In genomic region chr5:134315623-134316350, GRCm38 (mm10) we compare ENCODE assay signal across 8 mouse cellular contexts. TPM values are rescaled to one million over a fixed set of nuclear protein-coding genes. Genes with fewer than 3 reads are reported as not detected.
DNase-seq lines count a peak whose midpoint lies in the region; ATAC-seq and TF ChIP-seq lines count a peak whose summit lies in the region.

No protein-coding gene starts in this region.

- peak overlapping the region; percentile 52 for H3ac ChIP-seq in C2C12 (ENCODE audit: control insufficient read depth, insufficient read length, low read depth)

- H3K4me3 ChIP-seq in C2C12 (ENCODE audit: insufficient read depth, poor library complexity, severe bottlenecking): peak overlapping the region; percentile 39
- peak overlapping the region; percentile 54 for H3K4me3 ChIP-seq in embryonic fibroblast, embryonic 13.5 days (ENCODE audit: insufficient read depth, low read length)
- H3K4me3 ChIP-seq in heart, embryonic 14.5 days (ENCODE audit: control insufficient read depth in 1 of 2, insufficient read depth in 1 of 2, low read depth in 1 of 2, low read length in 2 of 2): peak overlapping the region; percentile 34 to 79
- H3K4me3 ChIP-seq in kidney, embryonic 16.5 days (ENCODE audit: low read length): peak overlapping the region; percentile 76
- H3K4me3 ChIP-seq in liver, adult 2 months (ENCODE audit: insufficient read depth, low read depth, low read length): peak overlapping the region; percentile 67; the same call in 1 of the 2 replicates

- TF ChIP-seq POLR2A in embryonic fibroblast, embryonic 13.5 days (IDR thresholded peaks at IDR 0.05; ENCODE audit: low read depth, low read length): peak; percentile 43
- TF ChIP-seq POLR2A in liver, adult 2 months (IDR thresholded peaks at IDR 0.05; ENCODE audit: extremely low read depth, insufficient read depth, low read length): no peak

- H3K27ac ChIP-seq in embryonic fibroblast, embryonic 13.5 days (ENCODE audit: insufficient read depth, low read length): peak overlapping the region; percentile 91
- H3K27ac ChIP-seq in heart, embryonic 14.5 days (replicated peaks in 1 of 2; ENCODE audit: control insufficient read depth in 1 of 2, insufficient read depth in 1 of 2, low read depth in 2 of 2, low read length in 2 of 2): peak overlapping the region; percentile 97 to 99
- peak overlapping the region; percentile 100 for H3K27ac ChIP-seq in kidney, embryonic 16.5 days (ENCODE audit: low read length)
- H3K27ac ChIP-seq in liver, adult 2 months (replicated peaks; ENCODE audit: insufficient read depth, low read depth, low read length): peak overlapping the region; percentile 92

- H3K9ac ChIP-seq in heart, embryonic 14.5 days (ENCODE audit: low read length): peak overlapping the region; percentile 84
- H3K9ac ChIP-seq in kidney, embryonic 16.5 days (replicated peaks; ENCODE audit: low read length): peak overlapping the region; percentile 95
- peak overlapping the region; percentile 47 for H3K9ac ChIP-seq in liver, adult 2 months (ENCODE audit: low read depth, low read length)

- H3K4me1 ChIP-seq in embryonic fibroblast, embryonic 13.5 days (ENCODE audit: control insufficient read depth, insufficient read depth, low read length): 0 out of 2 replicates have a peak, but pooled peaks cover 2% of the 10 kb centered on the region
- H3K4me1 ChIP-seq in heart, embryonic 14.5 days (ENCODE audit: control insufficient read depth in 2 of 2, insufficient read depth in 2 of 2, low read length in 2 of 2): peaks cover 10 to 32% of the 10 kb centered on the region in 2 experiments
- H3K4me1 ChIP-seq in kidney, embryonic 16.5 days (ENCODE audit: insufficient read depth, low read length): peaks cover 36% of the 10 kb centered on the region
- H3K4me1 ChIP-seq in liver, adult 2 months (ENCODE audit: control insufficient read depth, insufficient read depth, low read length): peaks cover 13% of the 10 kb centered on the region

- no peaks in the 10 kb centered on the region for H3K9me3 ChIP-seq in heart, embryonic 14.5 days (ENCODE audit: control insufficient read depth, low read length)
- H3K9me3 ChIP-seq in kidney, embryonic 16.5 days (ENCODE audit: low read length): no peaks in the 10 kb centered on the region

- peak overlapping the region; percentile 83 for H3K4me2 ChIP-seq in heart, embryonic 14.5 days (ENCODE audit: low read length)
- H3K4me2 ChIP-seq in kidney, embryonic 16.5 days (replicated peaks; ENCODE audit: low read depth, low read length): peak overlapping the region; percentile 82

- no peaks in the 10 kb centered on the region for H3K27me3 ChIP-seq in C2C12 (ENCODE audit: control insufficient read depth, insufficient read depth, insufficient read length)
- H3K27me3 ChIP-seq in heart, embryonic 14.5 days (ENCODE audit: control insufficient read depth, insufficient read depth, low read length): no peaks in the 10 kb centered on the region
- no peaks in the 10 kb centered on the region for H3K27me3 ChIP-seq in kidney, embryonic 16.5 days (ENCODE audit: insufficient read depth, low read length)
- no peaks in the 10 kb centered on the region for H3K27me3 ChIP-seq in liver, adult 2 months (ENCODE audit: control insufficient read depth, insufficient read depth, low read length)

- H3K79me2 ChIP-seq in C2C12 (ENCODE audit: control insufficient read depth, insufficient read depth): peaks cover 36% of the 10 kb centered on the region
- H3K79me2 ChIP-seq in liver, adult 2 months (ENCODE audit: control insufficient read depth, insufficient read depth, low read length): peaks cover 23% of the 10 kb centered on the region; the same call in 1 of the 2 replicates

- peak; percentile 60 to 65 for DNase-seq in adrenal gland, adult 18-20 months (ENCODE audit: low spot score in 2 of 2)
- DNase-seq in liver, adult 2 months (ENCODE audit: extremely low read depth, low read depth, low spot score): peak; percentile 87
- DNase-seq in naive thymus-derived CD4-positive, alpha-beta T cell, adult 2 months (ENCODE audit: low read depth): peak; percentile 45
- DNase-seq in thymus, postnatal 36 days: peak; percentile 25 to 43

- peaks cover 25% of the 10 kb centered on the region for H3K79me3 ChIP-seq in C2C12 (ENCODE audit: low read depth)

- ATAC-seq in heart, embryonic 14.5 days (ENCODE audit: insufficient number of reproducible peaks, insufficient read depth, low FRiP score, low read depth): no peak
- no peak for ATAC-seq in kidney, embryonic 16.5 days (ENCODE audit: low FRiP score, low TSS enrichment)

- TF ChIP-seq CTCF in C2C12 (IDR thresholded peaks at IDR 0.05; ENCODE audit: control insufficient read depth, insufficient read depth, insufficient read length): no peak
- no peak for TF ChIP-seq CTCF in embryonic fibroblast, embryonic 13.5 days (IDR thresholded peaks at IDR 0.05; ENCODE audit: borderline replicate concordance, insufficient read depth, low read length)
- 0 out of 2 replicates have a peak, but pooled peaks have one; percentile 14 for TF ChIP-seq CTCF in liver, adult 2 months (IDR thresholded peaks at IDR 0.05; ENCODE audit: low read depth, low read length)

- WGBS in heart, embryonic 14.5 days: 4% methylated on average over 25 of the region's 25 CpGs
- WGBS in kidney, embryonic 16.5 days: under 1% methylated on average over 25 of the region's 25 CpGs
- under 1% methylated on average over 25 of the region's 25 CpGs for WGBS in liver, adult 2 months

- peaks cover 8% of the 10 kb centered on the region for H3K36me3 ChIP-seq in C2C12 (ENCODE audit: control insufficient read depth, insufficient read depth)
- peaks cover 8% of the 10 kb centered on the region for H3K36me3 ChIP-seq in heart, embryonic 14.5 days (ENCODE audit: control insufficient read depth, insufficient read depth, low read length)
- H3K36me3 ChIP-seq in kidney, embryonic 16.5 days (ENCODE audit: insufficient read depth, low read length): peaks cover 7% of the 10 kb centered on the region; the same call in 1 of the 2 replicates
- H3K36me3 ChIP-seq in liver, adult 2 months (ENCODE audit: control insufficient read depth, insufficient read depth, low read length): no peaks in the 10 kb centered on the region

TF ChIP-seq in C2C12, 6 proteins besides CTCF, POLR2A, EP300 and RAD21:
- TF ChIP-seq USF1 (IDR thresholded peaks at IDR 0.05; ENCODE audit: low read depth): no peak
- TF ChIP-seq MAX (IDR thresholded peaks at IDR 0.05): no peak
- TF ChIP-seq FOSL1 (IDR thresholded peaks at IDR 0.05; ENCODE audit: insufficient read depth, low read length, poor library complexity, severe bottlenecking): no peak
- TF ChIP-seq CEBPB (IDR thresholded peaks at IDR 0.05; ENCODE audit: low read depth): no peak
- TF ChIP-seq MYOG (IDR thresholded peaks at IDR 0.05; ENCODE audit: control insufficient read depth, extremely low read depth, insufficient read length): no peak
- no peak for TF ChIP-seq MYOD1 (IDR thresholded peaks at IDR 0.05; ENCODE audit: control insufficient read depth, insufficient read length, low read depth)
TF ChIP-seq in C2C12: peak in this region for 0.

RNA-seq across cellular contexts. Expression of gene Gtf2i, which starts 1.2 kb away (rescaled TPM):
- polyA plus RNA-seq in C2C12 (2012; fragmentation: generic; extraction: Trizol): 75.9 TPM
- 100 to 1,000 TPM; 170 to 215 TPM for total RNA-seq in adrenal gland, adult 18-20 months (2021)
- polyA plus RNA-seq in embryonic fibroblast, embryonic 13.5 days (2011; ENCODE audit: insufficient read length, low read depth, missing spikeins): 173 and 287 TPM in 2 replicates
- 131 and 132 TPM in 2 replicates for polyA plus RNA-seq in heart, embryonic 14.5 days (2014; fragmentation: Nextera tagmentation; extraction: Ambion mirVana)
- polyA plus RNA-seq in kidney, embryonic 16.5 days (2015; fragmentation: Nextera tagmentation; extraction: Ambion mirVana): 179 and 192 TPM in 2 replicates
- total RNA-seq in liver, adult 2 months (2014; rRNA removed): 54.2 and 58.3 TPM in 2 replicates
- 31.7 and 37.9 TPM in 2 replicates for polyA plus RNA-seq in liver, adult 2 months (2012; rRNA removed)

Comparison
In these comparisons a context has a peak if more than half of its experiments do, and no peak if none do; other contexts are left out.
1. DNase-seq: peak in every context shown above with its lines; median percentile 87 in liver, adult 2 months; 62 in adrenal gland, adult 18-20 months; 45 in naive thymus-derived CD4-positive, alpha-beta T cell, adult 2 months; 34 in thymus, postnatal 36 days.